Mouse (Mus musculus) ES-Bruce4 (cell line): ENCODE data around the gene Adcyap1r1. TPM values are rescaled to one million over a fixed set of nuclear protein-coding genes. Genes with fewer than 3 reads are reported as not detected.

Experiments used
- H3K27ac ChIP-seq: 2 replicates; pipeline ENCODE4 v1.5.1; 2012; ENCODE audit warnings: low read length, inconsistent platforms; ENCODE audit not compliant: insufficient read depth
- H3K27me3 ChIP-seq: 2 replicates; pipeline ENCODE4 v1.6.1; 2012; ENCODE audit warnings: mild to moderate bottlenecking, low read length, inconsistent platforms; ENCODE audit not compliant: control insufficient read depth, poor library complexity, insufficient read depth, severe bottlenecking
- H3K36me3 ChIP-seq: 2 replicates; pipeline ENCODE4 v1.6.1; 2012; ENCODE audit warnings: inconsistent platforms, mild to moderate bottlenecking, low read length, moderate library complexity; ENCODE audit not compliant: control insufficient read depth, poor library complexity, insufficient read depth, severe bottlenecking
- H3K4me1 ChIP-seq: one replicate; pipeline ENCODE4 v1.8.1; 2011; ENCODE audit warnings: low read length; ENCODE audit not compliant: control insufficient read depth, insufficient read depth
- H3K4me3 ChIP-seq: 2 replicates; pipeline ENCODE4 v1.5.1; 2011; ENCODE audit warnings: low read depth, mild to moderate bottlenecking, low read length
- H3K9ac ChIP-seq: 2 replicates; pipeline ENCODE4 v1.6.1; 2012; ENCODE audit warnings: low read depth, mild to moderate bottlenecking, inconsistent platforms; ENCODE audit not compliant: poor library complexity, severe bottlenecking
- H3K9me3 ChIP-seq: replicated peaks from 2 replicates; pipeline ENCODE4 v1.6.1; 2012; ENCODE audit warnings: mild to moderate bottlenecking, low read length, inconsistent platforms; ENCODE audit not compliant: control insufficient read depth, poor library complexity, insufficient read depth, severe bottlenecking
- CTCF ChIP-seq: IDR thresholded peaks from one replicate; pipeline ENCODE4 v1.8.1; 2011; ENCODE audit warnings: low read depth, low read length
- EP300 ChIP-seq: IDR thresholded peaks from 2 replicates; pipeline ENCODE4 v1.6.1; 2011; ENCODE audit warnings: low read depth, low read length; ENCODE audit not compliant: insufficient read depth
- POLR2A ChIP-seq: IDR thresholded peaks from one replicate; pipeline ENCODE4 v1.8.1; 2011; ENCODE audit warnings: low read length; ENCODE audit not compliant: insufficient read depth
- polyA plus RNA-seq: library from polyadenylated mRNA; stranded (reverse); fragments of >200 nt; gene quantifications from 2 replicates; pipeline ENCODE4 v1.2.4, GENCODE M21; 2011; ENCODE audit warnings: low read depth; ENCODE audit not compliant: missing spikeins, insufficient read depth, insufficient read length

Adcyap1r1 gene
- polyA plus RNA-seq, 1 experiment = 0.34 TPM

DNA sequence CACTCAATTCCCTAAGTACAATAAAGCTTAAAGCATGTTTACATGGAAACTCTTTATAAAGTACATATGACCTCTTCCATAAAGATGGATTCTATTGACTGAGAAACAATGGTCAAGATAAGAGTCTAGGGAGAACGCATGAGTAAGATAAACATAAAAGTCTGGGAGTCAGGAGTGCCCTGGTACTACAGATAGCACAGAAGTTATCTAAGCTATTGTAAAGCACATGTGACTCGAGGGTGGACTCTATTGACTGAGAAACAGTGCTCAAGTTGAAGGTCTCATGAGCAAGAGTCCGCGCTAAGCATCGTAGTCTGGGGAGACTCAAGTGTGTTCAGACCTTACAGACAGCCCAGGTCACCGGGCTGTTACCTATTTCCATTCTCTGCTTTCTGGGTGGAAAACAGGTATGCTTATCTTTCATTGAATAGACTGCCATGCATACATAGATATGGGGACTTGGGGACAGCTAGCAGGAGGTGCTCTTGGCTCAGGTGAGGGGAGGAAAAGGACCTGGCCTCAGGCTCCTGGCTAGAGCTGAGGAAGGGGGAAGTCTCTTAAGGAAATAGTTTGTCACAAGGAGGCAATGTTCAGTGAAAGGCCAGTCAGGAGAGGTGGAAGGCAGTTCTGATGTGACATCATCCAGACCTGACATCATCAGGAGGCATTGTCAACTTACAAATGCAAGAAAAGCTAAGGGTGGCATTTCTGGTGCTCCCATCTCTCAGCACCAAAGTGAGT, 57.5 kb downstream of the Adcyap1r1 start:
- Histone ChIP-seq H3K9ac (no peak overlapping the region), H3K36me3 (no peaks in the 10 kb centered on the region), H3K9me3 (no peaks in the 10 kb centered on the region), H3K4me1 (no peaks in the 10 kb centered on the region), H3K4me3 (no peak overlapping the region), H3K27me3 (no peaks in the 10 kb centered on the region), H3K27ac (no peak overlapping the region)
- TF ChIP-seq CTCF (no peak), POLR2A (no peak), EP300 (no peak)

DNA sequence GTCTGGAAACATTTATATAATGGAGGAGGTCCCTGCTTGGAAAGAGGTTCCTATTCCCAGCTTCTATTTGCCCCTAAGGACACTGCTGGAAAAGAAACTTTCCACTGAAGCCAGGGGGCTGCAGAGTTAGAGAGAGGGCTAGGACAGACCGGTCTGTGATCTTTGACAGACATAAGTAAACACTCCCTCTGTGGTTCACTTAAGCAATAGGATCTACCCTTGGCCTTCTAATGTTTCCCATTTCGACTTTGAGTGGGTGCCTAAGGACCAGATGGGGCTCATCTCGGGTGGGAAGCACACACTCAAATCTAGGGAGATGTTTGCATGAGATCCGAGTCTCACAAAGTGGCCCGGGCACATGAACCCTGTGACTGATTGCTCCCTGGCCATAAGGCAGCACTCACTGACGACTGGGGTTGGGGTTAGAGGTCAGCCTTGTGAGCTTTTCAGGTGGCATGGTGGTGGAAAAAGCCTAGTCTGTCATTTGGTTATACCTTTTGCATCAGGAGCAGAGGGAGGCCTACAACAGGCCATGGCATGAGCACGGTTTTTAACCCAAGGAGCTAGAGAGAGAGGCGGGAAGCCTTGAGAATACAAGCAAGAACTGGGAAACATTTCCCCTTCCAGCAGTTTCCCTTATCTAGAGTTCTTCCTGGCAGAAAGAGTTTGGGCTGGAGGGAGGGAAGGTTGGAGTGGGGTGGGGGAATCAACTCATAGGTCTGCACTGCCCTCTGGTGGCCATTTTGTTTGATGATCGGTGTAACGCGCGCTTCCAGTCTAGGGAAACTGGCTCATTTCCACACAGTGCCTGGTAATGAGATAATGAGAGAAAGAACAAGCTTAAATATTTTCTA, 59.7 kb downstream of the Adcyap1r1 start:
- no peaks in the 10 kb centered on the region for H3K36me3 ChIP-seq
- no peak overlapping the region for H3K4me3 ChIP-seq
- H3K27me3 ChIP-seq = no peaks in the 10 kb centered on the region
- H3K4me1 ChIP-seq = no peaks in the 10 kb centered on the region
- H3K27ac ChIP-seq = no peak overlapping the region
- H3K9me3 ChIP-seq = no peaks in the 10 kb centered on the region; the same call in 1 of the 2 replicates
- no peak for TF ChIP-seq EP300
- peak; percentile 79 for TF ChIP-seq CTCF
- no peak for TF ChIP-seq POLR2A
- H3K9ac ChIP-seq = no peak overlapping the region

DNA sequence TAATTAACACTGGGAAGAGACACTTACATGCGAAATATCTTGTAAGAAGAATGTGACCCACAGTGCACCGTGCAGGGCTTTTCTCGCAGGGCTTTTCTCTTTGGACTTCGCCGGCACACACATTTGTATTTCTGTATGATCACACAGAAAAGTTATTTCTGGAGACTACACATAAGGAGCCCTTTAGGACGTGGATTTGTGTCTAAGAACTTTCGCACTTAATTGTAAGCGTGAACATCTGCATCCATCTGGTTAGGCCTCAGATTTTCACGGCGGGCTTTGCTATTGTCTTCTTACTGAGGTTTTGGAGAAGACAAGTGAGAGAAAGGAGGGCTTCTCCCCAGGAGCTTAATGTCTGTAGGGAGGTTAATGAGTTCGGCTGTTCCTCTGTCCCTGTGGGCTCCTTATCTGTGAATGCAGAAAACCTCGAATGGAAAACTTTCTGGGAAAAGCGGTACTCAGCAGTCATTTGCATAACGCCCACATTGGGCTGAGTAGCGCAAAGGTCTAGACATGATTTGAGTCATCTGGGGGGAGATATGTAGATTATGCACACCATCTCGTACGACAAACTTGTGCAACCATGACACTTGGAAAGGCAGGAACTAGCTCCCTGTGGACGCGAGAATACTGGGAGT, 60.4 kb downstream of the Adcyap1r1 start:
- no peaks in the 10 kb centered on the region for H3K36me3 ChIP-seq
- H3K4me3 ChIP-seq = no peak overlapping the region
- H3K9ac ChIP-seq = no peak overlapping the region
- H3K27ac ChIP-seq = no peak overlapping the region
- no peaks in the 10 kb centered on the region; the same call in 1 of the 2 replicates for H3K9me3 ChIP-seq
- H3K4me1 ChIP-seq = no peaks in the 10 kb centered on the region
- TF ChIP-seq POLR2A (no peak), EP300 (no peak), CTCF (no peak)
- H3K27me3 ChIP-seq = no peaks in the 10 kb centered on the region

DNA sequence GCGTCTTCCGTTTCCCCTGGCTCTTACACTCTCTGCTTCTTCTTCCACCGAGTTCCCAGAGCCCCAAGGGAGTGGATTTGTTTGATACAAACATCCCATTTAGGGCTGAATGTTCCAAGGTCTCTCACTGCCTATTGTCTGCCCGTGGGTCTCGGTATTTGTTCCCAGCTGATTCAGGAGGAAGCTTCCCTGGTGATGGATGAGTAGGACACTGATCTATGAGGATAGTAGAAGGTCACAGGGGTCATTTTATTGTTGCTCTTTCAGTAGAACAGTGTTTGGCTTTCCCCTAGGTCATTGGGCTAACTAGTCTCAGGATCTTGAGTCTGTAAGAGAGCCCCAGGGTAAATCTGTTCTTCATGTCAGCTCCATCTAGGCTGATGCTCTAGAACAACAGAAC, 61.7 kb downstream of the Adcyap1r1 start:
- TF ChIP-seq EP300 = no peak
- no peak for TF ChIP-seq CTCF
- TF ChIP-seq POLR2A = no peak
- no peaks in the 10 kb centered on the region for H3K4me1 ChIP-seq
- no peak overlapping the region for H3K4me3 ChIP-seq
- no peak overlapping the region for H3K9ac ChIP-seq
- H3K36me3 ChIP-seq = no peaks in the 10 kb centered on the region
- H3K27ac ChIP-seq = no peak overlapping the region
- no peaks in the 10 kb centered on the region for H3K27me3 ChIP-seq
- no peaks in the 10 kb centered on the region; the same call in 1 of the 2 replicates for H3K9me3 ChIP-seq

DNA sequence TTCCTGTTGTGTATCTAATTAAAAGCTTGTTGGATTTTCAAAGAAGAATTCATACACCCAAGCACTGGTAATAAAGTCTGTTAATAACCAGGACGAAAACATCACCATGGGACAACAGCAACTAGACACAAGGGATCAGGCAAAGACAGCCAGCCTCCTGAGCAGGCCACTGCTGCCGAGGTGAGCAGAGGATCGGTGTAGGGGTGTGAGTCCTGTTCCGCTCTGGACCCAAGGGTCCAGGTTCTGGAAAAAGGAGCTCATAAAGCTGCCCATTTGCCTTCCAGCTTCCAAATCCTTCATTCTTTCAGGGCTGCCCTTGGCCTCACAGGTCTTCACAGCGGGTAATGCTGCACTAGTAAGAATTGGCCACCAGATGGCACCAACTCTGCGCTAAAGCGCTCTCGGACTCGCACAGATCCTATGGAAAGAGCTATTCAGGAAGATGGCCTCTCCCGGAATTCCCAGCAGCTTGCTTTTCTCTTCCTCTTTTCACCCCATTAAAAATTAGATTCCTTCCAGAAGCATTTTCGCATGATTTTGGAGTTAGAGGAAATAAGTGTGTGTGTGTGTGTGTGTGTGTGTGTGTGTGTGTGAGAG, 67.9 kb downstream of the Adcyap1r1 start:
- Histone ChIP-seq H3K27me3 (no peaks in the 10 kb centered on the region), H3K9me3 (no peaks in the 10 kb centered on the region; the same call in 1 of the 2 replicates), H3K4me3 (no peak overlapping the region), H3K36me3 (no peaks in the 10 kb centered on the region), H3K4me1 (no peaks in the 10 kb centered on the region), H3K9ac (no peak overlapping the region), H3K27ac (no peak overlapping the region)
- TF ChIP-seq EP300 (no peak), CTCF (peak; percentile 85), POLR2A (no peak)
